Mouse (Mus musculus) kidney, adult 9 months (tissue): Measurements from ENCODE around the gene Hoxb9.

Experiments
- DNase-seq: peaks from one replicate; pipeline ENCODE4 v3.0.0; 2022

Hoxb9 gene

DNA sequence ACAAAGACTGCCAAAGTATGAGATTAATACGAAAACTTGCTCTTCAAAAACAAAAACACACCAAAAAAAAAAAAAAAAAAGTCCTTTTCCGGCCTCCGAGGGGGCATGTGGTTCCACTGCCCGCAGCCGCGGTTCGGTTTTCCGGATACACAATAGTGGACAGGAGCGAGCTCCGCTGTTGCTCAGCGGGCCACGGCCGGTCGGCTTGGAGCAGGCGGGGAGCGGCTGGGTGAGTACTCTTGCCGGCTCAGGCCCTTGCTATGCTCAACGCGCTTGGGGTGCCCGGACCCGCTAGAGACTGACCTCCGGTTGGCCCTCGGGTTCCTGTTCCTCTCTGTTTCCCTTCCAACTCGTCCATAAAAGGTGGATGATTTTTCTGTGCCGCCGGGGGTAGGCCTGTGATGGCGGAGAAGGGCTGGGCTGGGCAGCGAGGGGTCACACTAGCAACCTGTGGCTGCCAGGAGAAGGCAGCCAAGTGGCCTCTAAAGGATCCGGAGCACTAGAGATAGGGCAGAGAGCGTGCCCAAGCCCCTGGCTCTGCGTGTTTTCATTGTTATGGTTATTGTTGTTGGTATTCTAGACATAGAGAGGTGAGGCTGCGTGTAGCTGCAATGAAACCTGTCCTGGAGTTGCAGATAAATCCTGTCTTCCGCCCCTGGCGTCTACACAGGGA lies 43.5 kb downstream of the Hoxb9 start:
- peak; percentile 73 for DNase-seq

DNA sequence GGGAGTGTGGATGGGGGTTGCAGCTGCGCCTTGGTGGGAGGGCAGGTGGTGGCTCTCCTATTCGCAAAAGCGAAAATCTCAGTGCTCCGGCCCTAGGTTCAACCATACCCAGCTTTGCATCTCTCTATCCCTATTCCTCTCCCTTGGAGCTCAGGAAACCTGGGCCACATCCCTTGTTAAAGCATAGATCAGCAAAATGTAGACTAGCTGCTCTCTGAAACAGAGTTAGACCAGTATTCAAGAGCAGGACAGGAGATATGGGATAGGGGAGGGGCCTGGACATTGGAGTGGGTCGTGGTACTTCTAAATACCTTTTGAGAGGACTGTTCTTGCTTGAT lies 44.1 kb downstream of the Hoxb9 start:
- DNase-seq: no peak

DNA sequence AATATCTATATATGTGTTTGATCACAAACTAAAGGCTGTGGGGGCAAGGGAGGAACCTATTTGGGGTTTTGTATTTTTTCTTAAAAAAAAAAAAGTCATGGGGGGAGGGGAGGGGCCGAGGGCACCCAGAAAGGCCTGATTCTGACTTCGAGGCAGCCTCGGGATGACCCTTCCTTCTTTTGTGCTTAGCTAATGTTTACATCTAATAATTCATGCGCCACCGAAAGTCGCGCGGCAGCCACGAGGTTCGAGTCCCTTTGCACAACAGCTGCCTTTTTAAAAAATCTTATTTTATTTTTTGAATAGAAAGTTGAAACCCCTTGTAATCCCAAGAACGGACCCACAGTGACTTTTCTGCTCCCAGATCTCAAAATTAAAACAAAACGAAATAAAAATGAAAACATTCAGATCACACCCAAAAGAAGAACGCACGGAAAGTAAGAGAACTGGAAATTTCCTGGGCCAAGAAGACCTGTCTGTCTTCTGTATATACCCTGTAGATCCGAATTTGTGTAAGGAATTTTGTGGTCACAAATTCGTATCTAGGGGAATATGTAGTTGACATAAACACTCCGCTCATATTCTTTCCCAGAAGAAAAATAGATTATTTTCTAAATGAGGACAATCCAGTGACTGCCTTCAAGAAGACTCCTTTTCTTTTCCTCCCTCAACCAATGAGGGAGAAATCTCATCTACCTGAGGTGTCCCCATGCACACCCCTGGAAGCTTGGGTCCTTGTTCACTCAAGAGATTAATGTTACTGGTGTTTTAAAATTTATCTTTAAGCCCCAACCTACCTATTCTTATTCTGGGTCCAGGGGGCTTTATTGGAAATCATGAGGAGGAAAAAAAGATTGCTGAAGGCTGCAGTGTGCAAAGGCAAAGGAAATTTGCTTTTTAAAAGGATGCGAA lies 45.7 kb downstream of the Hoxb9 start:
- no peak for DNase-seq

DNA sequence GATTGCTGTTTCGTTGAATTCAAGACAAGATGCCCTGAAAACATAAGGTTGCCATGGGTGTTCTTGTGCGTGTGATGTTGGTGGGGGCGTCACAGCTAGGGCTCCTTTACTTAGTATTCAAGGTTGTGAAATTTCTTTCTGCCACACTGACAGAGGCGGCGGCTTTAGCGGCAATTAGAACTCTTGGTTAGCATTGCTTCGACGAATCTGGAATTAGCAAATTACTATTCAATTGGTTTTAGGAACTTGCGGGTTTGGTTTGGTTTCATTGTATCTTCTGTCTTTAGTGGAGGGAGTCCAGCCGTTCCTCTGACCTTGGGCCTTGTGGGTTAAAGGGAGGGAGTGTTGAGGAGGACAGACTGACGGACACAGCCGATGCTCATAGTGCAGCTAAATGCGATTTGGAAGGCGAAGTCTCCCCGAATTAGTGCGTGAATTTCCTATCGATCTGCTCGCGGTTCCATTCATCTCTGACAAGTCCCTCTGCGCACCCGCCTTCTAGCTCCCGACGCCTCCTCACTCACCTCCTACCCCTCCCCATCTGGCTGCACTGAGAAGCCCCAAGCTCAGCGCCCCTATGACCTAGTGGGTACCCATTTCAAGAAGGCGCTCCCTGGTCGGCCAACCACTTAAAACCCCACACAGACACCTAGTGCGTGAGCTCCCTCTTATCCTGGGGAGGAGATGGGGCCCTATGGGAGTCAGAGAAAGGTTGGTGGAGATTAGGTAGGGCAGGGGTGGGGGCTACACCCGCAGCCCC lies 46.5 kb downstream of the Hoxb9 start, which contains the start of gene Hoxb4:
Hoxb4 (plus strand) TSS at position 660 of the 760 bp plus-strand sequence.
- DNase-seq: peak; percentile 44

DNA sequence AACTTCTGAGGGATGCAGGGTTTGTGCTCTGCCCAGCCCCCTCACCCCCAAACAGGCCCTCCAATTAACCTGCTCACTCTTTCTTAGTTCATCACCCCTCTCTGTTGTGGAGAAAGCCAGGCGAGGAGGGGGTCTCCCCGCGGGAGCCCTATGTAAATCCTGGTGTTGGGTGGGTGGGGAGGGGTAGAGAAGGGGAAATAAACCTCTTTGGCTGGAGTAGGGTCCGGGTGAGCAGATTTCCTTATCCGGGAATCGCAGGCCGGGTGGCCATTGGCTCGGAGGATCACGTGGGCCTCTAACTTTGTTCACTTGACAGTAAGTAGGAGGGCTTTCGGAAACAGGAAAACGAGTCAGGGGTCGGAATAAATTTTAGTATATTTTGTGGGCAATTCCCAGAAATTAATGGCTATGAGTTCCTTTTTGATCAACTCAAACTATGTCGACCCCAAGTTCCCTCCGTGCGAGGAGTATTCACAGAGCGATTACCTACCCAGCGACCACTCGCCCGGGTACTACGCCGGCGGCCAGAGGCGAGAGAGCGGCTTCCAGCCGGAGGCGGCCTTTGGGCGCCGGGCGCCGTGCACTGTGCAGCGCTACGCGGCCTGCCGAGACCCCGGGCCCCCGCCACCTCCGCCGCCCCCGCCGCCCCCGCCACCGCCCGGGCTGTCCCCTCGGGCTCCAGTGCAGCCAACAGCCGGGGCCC lies 47.3 kb downstream of the Hoxb9 start:
- peak; percentile 94 for DNase-seq

DNA sequence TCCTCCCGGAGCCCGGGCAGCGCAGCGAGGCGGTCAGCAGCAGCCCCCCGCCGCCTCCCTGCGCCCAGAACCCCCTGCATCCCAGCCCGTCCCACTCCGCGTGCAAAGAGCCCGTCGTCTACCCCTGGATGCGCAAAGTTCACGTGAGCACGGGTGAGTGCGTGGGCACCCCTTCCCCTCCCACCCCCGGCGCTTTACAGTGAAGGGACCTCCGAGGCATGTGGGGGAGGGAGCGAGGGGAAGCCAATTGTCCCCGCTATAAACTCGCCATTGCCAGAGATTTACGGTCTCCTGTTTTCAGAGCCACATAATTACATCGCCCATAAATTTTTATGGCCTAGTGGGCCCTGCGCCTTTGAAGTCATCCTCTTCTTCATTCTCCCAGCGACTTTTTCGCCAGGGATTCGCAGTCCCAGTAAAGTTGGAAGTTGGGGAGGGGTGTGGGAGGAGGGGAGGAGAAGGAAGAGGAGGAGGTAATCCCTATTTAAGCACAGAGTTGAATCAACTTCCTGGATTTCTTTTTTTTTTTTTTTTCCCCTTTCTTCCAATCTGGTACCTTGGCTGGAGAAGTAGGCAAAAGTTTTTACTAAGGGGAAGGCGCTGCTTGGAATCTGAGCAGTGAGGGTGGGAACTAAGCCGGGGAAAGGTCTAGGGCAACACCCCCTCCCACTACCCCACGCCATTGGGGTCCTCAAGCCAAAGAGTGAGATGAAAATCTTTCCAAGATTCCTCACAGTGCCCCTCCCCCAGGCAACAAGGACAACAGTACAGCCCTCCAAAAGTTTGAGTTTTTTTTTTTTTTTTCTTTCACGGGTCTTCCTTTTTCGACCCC lies 48.0 kb downstream of the Hoxb9 start:
- peak; percentile 70 for DNase-seq

DNA sequence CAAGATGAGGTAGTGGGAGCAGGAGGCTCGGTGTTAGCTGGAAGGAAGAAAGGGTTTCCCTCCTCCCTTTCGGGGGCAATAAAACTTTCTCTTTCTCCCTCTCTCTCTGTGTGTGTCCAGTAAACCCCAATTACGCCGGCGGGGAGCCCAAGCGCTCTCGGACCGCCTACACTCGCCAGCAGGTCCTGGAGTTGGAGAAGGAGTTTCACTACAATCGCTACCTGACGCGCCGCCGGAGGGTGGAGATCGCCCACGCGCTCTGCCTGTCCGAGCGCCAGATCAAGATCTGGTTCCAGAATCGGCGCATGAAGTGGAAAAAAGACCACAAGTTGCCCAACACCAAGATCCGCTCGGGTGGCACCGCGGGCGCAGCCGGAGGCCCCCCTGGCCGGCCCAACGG lies 48.7 kb downstream of the Hoxb9 start:
- DNase-seq: peak; percentile 72

DNA sequence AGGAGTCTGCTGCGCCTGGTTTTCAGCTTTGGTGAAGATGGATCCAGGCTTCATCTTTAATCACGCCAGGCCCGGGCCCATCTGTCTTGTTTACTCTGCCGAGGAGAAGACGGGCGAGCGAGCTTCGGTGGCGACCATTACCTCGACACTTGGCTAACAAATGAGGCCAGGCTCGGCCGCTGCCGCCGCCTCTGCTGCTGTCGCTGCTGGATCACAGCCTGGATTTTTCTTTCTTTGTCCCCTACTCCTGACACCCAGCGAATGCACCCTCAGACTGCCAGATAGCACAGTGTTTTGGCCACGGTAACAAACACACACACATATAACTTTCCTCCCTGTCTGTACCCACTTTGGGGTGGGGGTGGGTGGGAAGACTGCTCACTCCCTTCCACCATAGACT lies 49.4 kb downstream of the Hoxb9 start:
- DNase-seq: peak; percentile 34

DNA sequence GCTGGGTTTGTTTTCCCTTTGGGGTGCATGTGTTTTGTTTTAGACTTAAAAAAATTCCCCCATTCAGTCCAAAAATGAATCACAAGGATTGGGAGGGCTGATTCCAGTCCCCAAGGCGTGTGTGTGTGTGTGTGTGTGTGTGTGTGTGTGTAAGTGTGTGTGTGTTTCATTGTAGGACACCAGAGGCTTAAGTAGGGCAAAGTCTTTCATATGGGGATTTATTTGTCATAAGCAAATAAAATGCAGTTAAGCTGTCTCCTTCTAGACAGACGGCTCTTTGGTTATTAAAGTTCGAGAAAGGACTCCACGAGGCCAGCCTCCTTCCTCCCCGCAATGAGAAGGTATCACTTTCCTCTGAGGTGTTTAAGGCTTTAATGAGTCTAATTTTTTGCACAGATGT lies 50.6 kb downstream of the Hoxb9 start:
- no peak for DNase-seq

DNA sequence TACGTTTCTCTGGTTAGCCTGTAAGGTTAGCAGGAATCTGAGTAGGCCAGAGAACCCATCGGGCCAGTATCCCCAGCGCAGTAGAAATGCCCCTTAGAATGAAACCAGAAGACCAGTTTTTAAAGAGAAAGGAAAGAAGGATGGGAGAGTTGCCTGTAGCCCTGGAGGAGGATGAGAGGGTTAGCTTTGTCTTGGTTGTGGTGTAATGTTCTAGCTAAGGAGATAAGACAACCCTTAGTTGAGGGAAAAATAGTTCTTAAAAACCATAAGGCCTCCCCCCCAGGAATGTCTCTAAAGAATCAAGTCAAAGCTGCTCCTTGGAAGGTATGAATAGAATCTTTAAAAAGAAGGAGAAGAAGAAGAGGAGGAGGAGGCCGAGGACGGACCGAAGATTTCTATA lies 51.5 kb downstream of the Hoxb9 start:
- DNase-seq: no peak

DNA sequence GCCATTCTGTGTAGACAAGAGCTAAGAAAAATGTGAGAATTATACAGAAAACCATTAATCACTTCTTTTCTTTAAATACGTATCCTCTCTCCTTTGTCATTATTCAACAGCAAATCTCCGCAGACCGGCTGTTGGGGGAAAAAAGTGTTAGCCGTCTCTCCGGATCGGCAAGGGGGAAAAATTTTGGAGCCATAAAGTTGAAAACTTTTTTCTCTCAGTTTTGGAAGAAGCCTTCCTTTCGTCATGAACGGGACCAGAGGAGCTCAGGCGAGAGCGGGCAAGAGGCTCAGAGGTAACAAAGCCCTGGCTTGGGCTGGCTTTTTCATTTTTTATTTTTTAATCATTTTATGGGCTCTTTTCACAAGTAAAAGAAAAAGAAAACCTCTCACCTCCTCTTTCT lies 51.9 kb downstream of the Hoxb9 start, which contains the start of gene Hoxb3:
Hoxb3 (plus strand) TSS at position 173 of the 400 bp plus-strand sequence.
- DNase-seq: no peak

DNA sequence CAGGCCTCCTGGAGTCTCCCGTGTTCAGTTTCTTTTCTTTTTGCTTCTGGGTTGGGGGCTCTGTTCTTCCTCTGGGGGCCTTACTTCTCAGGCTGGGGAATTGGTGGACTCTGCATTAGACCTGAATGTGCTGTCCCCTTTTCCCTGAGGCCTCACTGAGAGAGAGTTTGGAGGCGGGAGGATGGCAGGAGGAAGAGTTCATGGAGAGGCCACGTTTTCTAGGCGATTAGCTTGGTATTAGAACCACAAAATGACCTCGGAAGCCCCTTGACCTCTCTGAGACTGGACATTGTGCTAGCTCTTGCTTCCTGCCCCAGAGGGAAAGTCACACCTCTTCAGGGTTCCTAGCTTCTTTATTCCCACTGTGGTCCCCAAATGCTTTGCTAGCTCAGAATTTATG lies 52.9 kb downstream of the Hoxb9 start:
- peak; percentile 40 for DNase-seq

DNA sequence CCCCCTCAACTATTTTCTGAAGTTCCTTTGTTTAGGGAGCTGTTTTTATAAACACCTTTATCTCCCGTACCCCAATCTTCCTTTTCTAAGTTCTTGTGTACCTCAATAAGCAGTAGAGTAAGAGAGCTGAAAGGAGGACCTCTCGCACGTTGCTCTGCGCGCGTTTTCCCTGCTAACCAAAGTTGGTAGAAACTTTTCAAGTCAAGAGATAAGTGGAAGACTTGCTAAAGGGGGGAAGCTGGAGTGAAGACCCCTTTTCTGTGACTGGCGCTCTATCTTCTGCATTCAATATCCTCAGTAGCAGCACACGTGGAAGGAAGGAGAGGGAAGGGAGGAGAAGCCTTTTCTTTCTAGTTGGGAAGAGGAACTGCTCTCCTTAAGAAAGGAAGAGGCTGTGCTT lies 53.7 kb downstream of the Hoxb9 start:
- DNase-seq: no peak

DNA sequence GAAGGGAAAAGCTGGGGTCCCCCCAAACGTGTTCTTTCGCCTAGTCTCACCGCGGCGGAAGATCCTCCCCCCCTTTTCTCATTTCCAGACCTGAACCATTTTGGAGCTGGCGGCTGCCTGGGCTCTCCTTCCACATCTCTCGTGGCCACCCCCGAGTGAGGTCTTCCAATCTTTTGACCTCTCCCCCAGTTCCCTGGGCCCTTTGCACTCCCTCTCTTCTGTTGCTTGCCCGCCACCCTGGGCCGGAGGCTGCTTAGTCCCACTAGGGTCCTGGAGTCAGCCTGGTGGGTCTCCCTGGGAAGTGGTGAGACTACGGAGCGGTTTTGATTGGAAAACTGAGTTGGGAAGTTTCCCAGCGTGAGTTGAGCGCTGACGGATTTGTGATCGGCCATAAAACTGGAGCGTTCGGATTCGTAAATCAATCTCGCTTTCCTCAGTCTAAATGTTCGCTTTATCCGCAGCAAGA lies 54.5 kb downstream of the Hoxb9 start:
- no peak for DNase-seq
